Mouse (Mus musculus) G1E (cell line): ENCODE results near the gene Jade1.

Experiments used
- CTCF ChIP-seq: IDR thresholded peaks from 2 replicates; pipeline ENCODE4 v1.5.1; 2012; ENCODE audit warnings: low read depth, low read length, inconsistent platforms, mixed read lengths
- GATA1 ChIP-seq: IDR thresholded peaks from 2 replicates; pipeline ENCODE4 v1.6.1; 2012; ENCODE audit warnings: borderline replicate concordance, low read length, inconsistent platforms, mixed read lengths
- POLR2AphosphoS5 ChIP-seq: IDR thresholded peaks from 2 replicates; pipeline ENCODE4 v1.6.1; 2012; ENCODE audit warnings: low read depth, low read length, inconsistent platforms; ENCODE audit not compliant: insufficient replicate concordance
- TAL1 ChIP-seq: conservative IDR thresholded peaks from 2 replicates; pipeline ENCODE4 v1.6.1; 2012; ENCODE audit warnings: low read depth, low read length, inconsistent platforms, mixed read lengths

DNA sequence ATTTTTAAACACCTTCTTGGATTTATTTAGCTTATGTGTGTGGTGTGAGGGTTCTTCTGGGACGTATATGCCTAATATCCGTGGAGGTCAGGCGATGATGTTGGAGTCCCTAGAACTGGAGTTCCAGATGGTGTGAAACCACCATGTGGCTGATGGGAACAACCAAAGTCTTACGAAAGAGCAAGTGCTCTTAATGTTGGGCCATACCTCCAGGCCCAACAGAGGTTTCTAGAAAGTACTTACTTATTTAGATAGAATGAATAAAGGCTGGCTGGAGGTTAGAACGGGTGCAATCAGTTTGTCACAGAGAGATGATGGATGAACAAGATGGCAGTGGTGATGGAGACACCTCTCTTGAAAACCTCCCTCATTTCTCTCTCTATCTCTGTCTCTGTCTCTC, 6.3 kb downstream of the Jade1 start:
- TF ChIP-seq CTCF, result no peak
- TF ChIP-seq GATA1, result no peak
- TF ChIP-seq POLR2AphosphoS5, result no peak
- no peak for TF ChIP-seq TAL1
